Mouse (Mus musculus): Measurements from ENCODE around the gene Trim47. TPM values are rescaled to one million over a fixed set of nuclear protein-coding genes. Genes with fewer than 3 reads are reported as not detected.

The Trim47 gene
- polyA plus RNA-seq, 1 experiment from 2014 or later: 3.7 TPM

GRCm38 (mm10) chr11:116102472-116102871 lies 24.5 kb downstream of the Trim47 start:
- Histone ChIP-seq H3K36me3 (ENCODE audit: control insufficient read depth, insufficient read depth, low read length) (no peaks in the 10 kb centered on the region), H3K9ac (ENCODE audit: low read length) (no peak overlapping the region), H3K4me3 (ENCODE audit: low read depth, low read length) (no peak overlapping the region), H3K27me3 (ENCODE audit: control insufficient read depth, insufficient read depth, low read length) (peaks cover 15% of the 10 kb centered on the region), H3K4me1 (ENCODE audit: control insufficient read depth, insufficient read depth, low read length) (peaks cover 25% of the 10 kb centered on the region), H3K9me3 (ENCODE audit: control insufficient read depth, low read length) (no peaks in the 10 kb centered on the region), H3K4me2 (ENCODE audit: low read depth, severe bottlenecking) (no peak overlapping the region), H3K27ac (replicated peaks; ENCODE audit: low read depth, low read length) (peak overlapping the region; percentile 54)
- DNase-seq (ENCODE audit: low spot score) (no peak), ATAC-seq (ENCODE audit: insufficient number of reproducible peaks, low FRiP score, low TSS enrichment, low read depth) (no peak)
- WGBS: 65% methylated on average over 3 of the region's 4 CpGs

- H3K4me3 ChIP-seq (ENCODE audit: low read depth, low read length): no peak overlapping the region
- H3K4me2 ChIP-seq (ENCODE audit: low read depth, severe bottlenecking): no peak overlapping the region
- 54% methylated on average over 11 of the region's 11 CpGs for WGBS
- H3K36me3 ChIP-seq (ENCODE audit: control insufficient read depth, insufficient read depth, low read length): no peaks in the 10 kb centered on the region
- DNase-seq (ENCODE audit: low spot score): no peak
- H3K4me1 ChIP-seq (ENCODE audit: control insufficient read depth, insufficient read depth, low read length): peaks cover 20% of the 10 kb centered on the region
- H3K9ac ChIP-seq (ENCODE audit: low read length): 0 out of 2 replicates have a peak overlapping the region, but pooled peaks have one; percentile 8
- peaks cover 10% of the 10 kb centered on the region for H3K27me3 ChIP-seq (ENCODE audit: control insufficient read depth, insufficient read depth, low read length)
- ATAC-seq (ENCODE audit: insufficient number of reproducible peaks, low FRiP score, low TSS enrichment, low read depth): no peak
- H3K9me3 ChIP-seq (ENCODE audit: control insufficient read depth, low read length): no peaks in the 10 kb centered on the region
- H3K27ac ChIP-seq (replicated peaks; ENCODE audit: low read depth, low read length): peak overlapping the region; percentile 54
These were observed 25.1 kb downstream of the Trim47 start for GRCm38 (mm10) chr11:116101931-116102381.

- H3K9me3 ChIP-seq (ENCODE audit: control insufficient read depth, low read length): no peaks in the 10 kb centered on the region
- no peak overlapping the region for H3K4me3 ChIP-seq (ENCODE audit: low read depth, low read length)
- WGBS: 87% methylated on average over 7 of the region's 7 CpGs
- ATAC-seq (ENCODE audit: insufficient number of reproducible peaks, low FRiP score, low TSS enrichment, low read depth): no peak
- H3K27me3 ChIP-seq (ENCODE audit: control insufficient read depth, insufficient read depth, low read length): peaks cover 4% of the 10 kb centered on the region; the same call in 1 of the 2 replicates
- no peak overlapping the region for H3K27ac ChIP-seq (replicated peaks; ENCODE audit: low read depth, low read length)
- H3K4me1 ChIP-seq (ENCODE audit: control insufficient read depth, insufficient read depth, low read length): peaks cover 11% of the 10 kb centered on the region
- no peak for DNase-seq (ENCODE audit: low spot score)
- no peak overlapping the region for H3K4me2 ChIP-seq (ENCODE audit: low read depth, severe bottlenecking)
- H3K9ac ChIP-seq (ENCODE audit: low read length): no peak overlapping the region
- no peaks in the 10 kb centered on the region for H3K36me3 ChIP-seq (ENCODE audit: control insufficient read depth, insufficient read depth, low read length)
These were observed 26.2 kb downstream of the Trim47 start for GRCm38 (mm10) chr11:116100839-116101238.

- Histone ChIP-seq H3K27ac (replicated peaks; ENCODE audit: low read depth, low read length) (no peak overlapping the region), H3K27me3 (ENCODE audit: control insufficient read depth, insufficient read depth, low read length) (no peaks in the 10 kb centered on the region), H3K4me2 (ENCODE audit: low read depth, severe bottlenecking) (no peak overlapping the region), H3K9ac (ENCODE audit: low read length) (no peak overlapping the region), H3K4me3 (ENCODE audit: low read depth, low read length) (no peak overlapping the region), H3K4me1 (ENCODE audit: control insufficient read depth, insufficient read depth, low read length) (peaks cover 11% of the 10 kb centered on the region), H3K9me3 (ENCODE audit: control insufficient read depth, low read length) (no peaks in the 10 kb centered on the region), H3K36me3 (ENCODE audit: control insufficient read depth, insufficient read depth, low read length) (no peaks in the 10 kb centered on the region)
- ATAC-seq (ENCODE audit: insufficient number of reproducible peaks, low FRiP score, low TSS enrichment, low read depth) (no peak), DNase-seq (ENCODE audit: low spot score) (no peak)
- WGBS: 78% methylated on average over 6 of the region's 6 CpGs
These were observed 26.6 kb downstream of the Trim47 start for GRCm38 (mm10) chr11:116100385-116100784.

GRCm38 (mm10) chr11:116099462-116099861 lies 27.5 kb downstream of the Trim47 start:
- H3K27me3 ChIP-seq (ENCODE audit: control insufficient read depth, insufficient read depth, low read length): no peaks in the 10 kb centered on the region
- no peak overlapping the region for H3K27ac ChIP-seq (replicated peaks; ENCODE audit: low read depth, low read length)
- no peak overlapping the region for H3K9ac ChIP-seq (ENCODE audit: low read length)
- WGBS: 89% methylated on average over 6 of the region's 6 CpGs
- H3K4me1 ChIP-seq (ENCODE audit: control insufficient read depth, insufficient read depth, low read length): peaks cover 11% of the 10 kb centered on the region
- H3K4me2 ChIP-seq (ENCODE audit: low read depth, severe bottlenecking): no peak overlapping the region
- no peaks in the 10 kb centered on the region for H3K36me3 ChIP-seq (ENCODE audit: control insufficient read depth, insufficient read depth, low read length)
- ATAC-seq (ENCODE audit: insufficient number of reproducible peaks, low FRiP score, low TSS enrichment, low read depth): no peak
- no peaks in the 10 kb centered on the region for H3K9me3 ChIP-seq (ENCODE audit: control insufficient read depth, low read length)
- DNase-seq (ENCODE audit: low spot score): no peak
- no peak overlapping the region for H3K4me3 ChIP-seq (ENCODE audit: low read depth, low read length)

- Histone ChIP-seq H3K9ac (ENCODE audit: low read length) (no peak overlapping the region), H3K9me3 (ENCODE audit: control insufficient read depth, low read length) (no peaks in the 10 kb centered on the region), H3K4me1 (ENCODE audit: control insufficient read depth, insufficient read depth, low read length) (peaks cover 7% of the 10 kb centered on the region; the same call in 1 of the 2 replicates), H3K27ac (replicated peaks; ENCODE audit: low read depth, low read length) (no peak overlapping the region), H3K4me2 (ENCODE audit: low read depth, severe bottlenecking) (no peak overlapping the region), H3K4me3 (ENCODE audit: low read depth, low read length) (no peak overlapping the region), H3K27me3 (ENCODE audit: control insufficient read depth, insufficient read depth, low read length) (no peaks in the 10 kb centered on the region), H3K36me3 (ENCODE audit: control insufficient read depth, insufficient read depth, low read length) (no peaks in the 10 kb centered on the region)
- ATAC-seq (ENCODE audit: insufficient number of reproducible peaks, low FRiP score, low TSS enrichment, low read depth): no peak
- DNase-seq (ENCODE audit: low spot score): no peak
- WGBS: 80% methylated on average over 14 of the region's 14 CpGs
These were observed 28.1 kb downstream of the Trim47 start for GRCm38 (mm10) chr11:116098711-116099460.

GRCm38 (mm10) chr11:116096213-116097108 lies 30.5 kb downstream of the Trim47 start:
- WGBS: 91% methylated on average over 5 of the region's 5 CpGs
- H3K27me3 ChIP-seq (ENCODE audit: control insufficient read depth, insufficient read depth, low read length): no peaks in the 10 kb centered on the region
- H3K4me2 ChIP-seq (ENCODE audit: low read depth, severe bottlenecking): no peak overlapping the region
- no peaks in the 10 kb centered on the region for H3K4me1 ChIP-seq (ENCODE audit: control insufficient read depth, insufficient read depth, low read length)
- DNase-seq (ENCODE audit: low spot score): peak; percentile 51
- no peak for ATAC-seq (ENCODE audit: insufficient number of reproducible peaks, low FRiP score, low TSS enrichment, low read depth)
- H3K9me3 ChIP-seq (ENCODE audit: control insufficient read depth, low read length): no peaks in the 10 kb centered on the region
- H3K9ac ChIP-seq (ENCODE audit: low read length): no peak overlapping the region
- no peak overlapping the region for H3K27ac ChIP-seq (replicated peaks; ENCODE audit: low read depth, low read length)
- no peak overlapping the region for H3K4me3 ChIP-seq (ENCODE audit: low read depth, low read length)
- no peaks in the 10 kb centered on the region for H3K36me3 ChIP-seq (ENCODE audit: control insufficient read depth, insufficient read depth, low read length)

GRCm38 (mm10) chr11:116095573-116095972 lies 31.4 kb downstream of the Trim47 start:
- Histone ChIP-seq H3K4me2 (ENCODE audit: low read depth, severe bottlenecking) (no peak overlapping the region), H3K36me3 (ENCODE audit: control insufficient read depth, insufficient read depth, low read length) (no peaks in the 10 kb centered on the region), H3K27me3 (ENCODE audit: control insufficient read depth, insufficient read depth, low read length) (no peaks in the 10 kb centered on the region), H3K9me3 (ENCODE audit: control insufficient read depth, low read length) (no peaks in the 10 kb centered on the region), H3K4me1 (ENCODE audit: control insufficient read depth, insufficient read depth, low read length) (no peaks in the 10 kb centered on the region), H3K27ac (replicated peaks; ENCODE audit: low read depth, low read length) (no peak overlapping the region), H3K9ac (ENCODE audit: low read length) (no peak overlapping the region), H3K4me3 (ENCODE audit: low read depth, low read length) (no peak overlapping the region)
- DNase-seq (ENCODE audit: low spot score) (no peak), ATAC-seq (ENCODE audit: insufficient number of reproducible peaks, low FRiP score, low TSS enrichment, low read depth) (no peak)
- 86% methylated on average over 3 of the region's 3 CpGs for WGBS
